Mouse (Mus musculus): ENCODE data around the gene Acsm1. TPM values are rescaled to one million over a fixed set of nuclear protein-coding genes. Genes with fewer than 3 reads are reported as not detected.
A peak's percentile ranks its signal among the peaks of the same experiment; 100 is the strongest.

Gene Acsm1
- total RNA-seq, 1 experiment: not detected

- DNase-seq (ENCODE audit: low read depth, low spot score): peak; percentile 39
- Histone ChIP-seq H3K4me1 (ENCODE audit: control insufficient read depth in 2 of 2, insufficient read depth in 2 of 2, low read length in 2 of 2, poor library complexity in 1 of 2) (no peaks in the 10 kb centered on the region), H3K27ac (ENCODE audit: insufficient read depth, low read depth, low read length, poor library complexity, severe bottlenecking) (no peak overlapping the region), H3K4me3 (ENCODE audit: insufficient read depth in 1 of 2, low read depth in 1 of 2, low read length in 2 of 2, poor library complexity in 1 of 2, severe bottlenecking in 1 of 2) (no peak overlapping the region), H3K9me3 (ENCODE audit: control insufficient read depth, insufficient read depth, low read depth, low read length) (no peaks in the 10 kb centered on the region), H3K36me3 (ENCODE audit: control insufficient read depth, insufficient read depth, low read length, poor library complexity, severe bottlenecking) (no peaks in the 10 kb centered on the region), H3K9ac (ENCODE audit: insufficient read depth, low read depth, low read length, poor library complexity, severe bottlenecking) (no peak overlapping the region)
- in situ Hi-C loops (cut with MboI; ENCODE audit: low sequenced_read_pairs in 2 of 2, unreplicated experiment in 2 of 2): no loop called here
- peak; percentile 53; the same call in 1 of the 2 replicates for TF ChIP-seq ZC3H11A (IDR thresholded peaks at IDR 0.05; ENCODE audit: borderline replicate concordance, low read depth, low read length)
- TF ChIP-seq ZNF384 (IDR thresholded peaks at IDR 0.05; ENCODE audit: low read depth, low read length): no peak
Observed at GRCm38 (mm10) chr7:119673465-119673864, 66.6 kb downstream of the Acsm1 start.

- in situ Hi-C loops (cut with MboI; ENCODE audit: low sequenced_read_pairs in 2 of 2, unreplicated experiment in 2 of 2): no loop called here
- Histone ChIP-seq H3K9me3 (ENCODE audit: control insufficient read depth, insufficient read depth, low read depth, low read length) (no peaks in the 10 kb centered on the region), H3K36me3 (ENCODE audit: control insufficient read depth, insufficient read depth, low read length, poor library complexity, severe bottlenecking) (no peaks in the 10 kb centered on the region), H3K4me1 (ENCODE audit: control insufficient read depth in 2 of 2, insufficient read depth in 2 of 2, low read length in 2 of 2, poor library complexity in 1 of 2) (no peaks in the 10 kb centered on the region), H3K27ac (ENCODE audit: insufficient read depth, low read depth, low read length, poor library complexity, severe bottlenecking) (no peak overlapping the region), H3K4me3 (ENCODE audit: insufficient read depth in 1 of 2, low read depth in 1 of 2, low read length in 2 of 2, poor library complexity in 1 of 2, severe bottlenecking in 1 of 2) (no peak overlapping the region), H3K9ac (ENCODE audit: insufficient read depth, low read depth, low read length, poor library complexity, severe bottlenecking) (no peak overlapping the region)
- TF ChIP-seq ZNF384 (IDR thresholded peaks at IDR 0.05; ENCODE audit: low read depth, low read length): no peak
- TF ChIP-seq CHD2 (IDR thresholded peaks at IDR 0.05; ENCODE audit: low read depth, low read length): no peak
- TF ChIP-seq HCFC1 (IDR thresholded peaks at IDR 0.05; ENCODE audit: borderline replicate concordance, insufficient read depth, low read length): no peak
- no peak for DNase-seq (ENCODE audit: low read depth, low spot score)
Observed at GRCm38 (mm10) chr7:119680107-119680506, 73.3 kb downstream of the Acsm1 start.

DNA sequence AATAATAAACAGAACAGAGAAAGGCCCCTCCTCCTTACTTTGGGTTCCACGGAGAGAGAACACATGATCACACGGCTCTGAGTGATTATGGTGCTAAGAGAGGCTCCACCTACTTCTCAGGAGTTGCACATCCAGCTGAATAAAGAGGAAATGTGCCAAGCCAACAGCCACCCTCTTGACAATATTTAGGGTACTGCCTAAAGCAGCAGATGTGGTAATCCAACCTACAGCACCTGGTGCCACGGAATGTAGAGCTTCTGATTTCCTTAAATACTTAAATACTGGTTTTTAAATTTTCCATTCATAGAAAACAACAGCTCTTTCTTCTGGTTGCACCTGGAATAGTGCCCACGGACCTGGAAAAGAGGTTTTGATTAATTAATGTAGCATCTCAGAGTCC, 75.9 kb downstream of the Acsm1 start:
- no peak overlapping the region for H3K9ac ChIP-seq (ENCODE audit: insufficient read depth, low read depth, low read length, poor library complexity, severe bottlenecking)
- H3K4me3 ChIP-seq (ENCODE audit: insufficient read depth in 1 of 2, low read depth in 1 of 2, low read length in 2 of 2, poor library complexity in 1 of 2, severe bottlenecking in 1 of 2): no peak overlapping the region
- no peak overlapping the region for H3K27ac ChIP-seq (ENCODE audit: insufficient read depth, low read depth, low read length, poor library complexity, severe bottlenecking)
- no peaks in the 10 kb centered on the region for H3K36me3 ChIP-seq (ENCODE audit: control insufficient read depth, insufficient read depth, low read length, poor library complexity, severe bottlenecking)
- DNase-seq (ENCODE audit: low read depth, low spot score): no peak
- TF ChIP-seq CHD2 (IDR thresholded peaks at IDR 0.05; ENCODE audit: low read depth, low read length): no peak
- no peak for TF ChIP-seq MAFK (IDR thresholded peaks at IDR 0.05; ENCODE audit: insufficient read depth, low read depth, low read length)
- TF ChIP-seq ZNF384 (IDR thresholded peaks at IDR 0.05; ENCODE audit: low read depth, low read length): no peak
- TF ChIP-seq HCFC1 (IDR thresholded peaks at IDR 0.05; ENCODE audit: borderline replicate concordance, insufficient read depth, low read length): no peak
- TF ChIP-seq ZC3H11A (IDR thresholded peaks at IDR 0.05; ENCODE audit: borderline replicate concordance, low read depth, low read length): no peak
- H3K4me1 ChIP-seq (ENCODE audit: control insufficient read depth in 2 of 2, insufficient read depth in 2 of 2, low read length in 2 of 2, poor library complexity in 1 of 2): no peaks in the 10 kb centered on the region
- in situ Hi-C loops (cut with MboI; ENCODE audit: low sequenced_read_pairs in 2 of 2, unreplicated experiment in 2 of 2): no loop called here
- H3K9me3 ChIP-seq (ENCODE audit: control insufficient read depth, insufficient read depth, low read depth, low read length): no peaks in the 10 kb centered on the region

DNA sequence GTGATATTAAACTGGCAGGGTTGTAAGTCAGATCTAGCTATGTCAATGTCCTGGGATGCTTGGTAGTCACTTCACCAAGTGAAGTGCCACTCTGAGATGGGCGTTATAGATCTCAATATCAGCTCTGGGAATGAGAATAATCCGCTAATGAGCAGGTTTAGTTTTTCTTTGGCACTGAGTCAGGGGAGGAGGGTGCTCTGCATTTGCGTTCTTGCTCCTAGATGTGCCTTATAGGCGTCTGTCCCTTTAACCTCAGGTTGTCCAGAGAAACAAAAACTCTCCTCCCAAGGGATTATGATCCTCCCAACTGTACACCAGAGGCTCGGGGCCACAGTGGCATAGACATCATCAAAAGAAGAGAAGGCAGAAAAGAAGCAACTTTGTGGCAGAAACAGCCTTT, 82.9 kb downstream of the Acsm1 start, which contains the start of gene Acsm4:
TSS of gene Acsm4 (plus strand) at position 301 of the 400 bp plus-strand sequence.
- Histone ChIP-seq H3K9ac (ENCODE audit: insufficient read depth, low read depth, low read length, poor library complexity, severe bottlenecking) (no peak within 1 kb of the TSS), H3K4me3 (ENCODE audit: insufficient read depth in 1 of 2, low read depth in 1 of 2, low read length in 2 of 2, poor library complexity in 1 of 2, severe bottlenecking in 1 of 2) (no peak within 1 kb of the TSS), H3K27ac (ENCODE audit: insufficient read depth, low read depth, low read length, poor library complexity, severe bottlenecking) (no peak within 1 kb of the TSS), H3K4me1 (ENCODE audit: control insufficient read depth in 2 of 2, insufficient read depth in 2 of 2, low read length in 2 of 2, poor library complexity in 1 of 2) (peaks cover 0 to 2% of the 10 kb centered on the region in 2 experiments; a peak in 1 of 4 replicates), H3K9me3 (ENCODE audit: control insufficient read depth, insufficient read depth, low read depth, low read length) (no peaks in the 10 kb centered on the region), H3K36me3 (ENCODE audit: control insufficient read depth, insufficient read depth, low read length, poor library complexity, severe bottlenecking) (no peaks in the 10 kb centered on the region)
- in situ Hi-C loops (cut with MboI; ENCODE audit: low sequenced_read_pairs in 2 of 2, unreplicated experiment in 2 of 2): no loop called here
- no peak for DNase-seq (ENCODE audit: low read depth, low spot score)
- TF ChIP-seq ZNF384 (IDR thresholded peaks at IDR 0.05; ENCODE audit: low read depth, low read length) (no peak), CHD2 (IDR thresholded peaks at IDR 0.05; ENCODE audit: low read depth, low read length) (no peak), HCFC1 (IDR thresholded peaks at IDR 0.05; ENCODE audit: borderline replicate concordance, insufficient read depth, low read length) (no peak), ZC3H11A (IDR thresholded peaks at IDR 0.05; ENCODE audit: borderline replicate concordance, low read depth, low read length) (no peak), MAFK (IDR thresholded peaks at IDR 0.05; ENCODE audit: insufficient read depth, low read depth, low read length) (no peak)

DNA sequence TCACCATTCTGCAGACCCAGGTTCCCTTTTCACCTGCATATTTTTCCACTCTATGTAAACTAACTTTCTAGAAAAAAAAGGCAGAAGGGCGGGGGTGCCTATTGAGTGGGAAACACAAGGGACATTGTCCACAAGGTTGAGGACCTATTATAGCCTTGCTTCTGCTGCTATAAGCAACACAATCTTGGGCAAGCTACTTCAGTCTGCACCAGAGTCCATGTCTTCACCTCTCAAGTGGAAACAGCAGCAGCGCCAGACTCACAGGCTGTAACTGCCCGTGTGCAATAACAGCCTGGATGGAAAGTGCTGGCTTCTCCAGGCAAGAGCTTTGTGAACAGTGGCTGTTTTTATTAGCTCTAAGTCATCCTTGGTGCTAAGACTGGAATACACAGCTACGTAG, 85.5 kb downstream of the Acsm1 start:
- H3K9me3 ChIP-seq (ENCODE audit: control insufficient read depth, insufficient read depth, low read depth, low read length): no peaks in the 10 kb centered on the region
- no peak for TF ChIP-seq MAFK (IDR thresholded peaks at IDR 0.05; ENCODE audit: insufficient read depth, low read depth, low read length)
- TF ChIP-seq ZC3H11A (IDR thresholded peaks at IDR 0.05; ENCODE audit: borderline replicate concordance, low read depth, low read length): no peak
- no peak for TF ChIP-seq CHD2 (IDR thresholded peaks at IDR 0.05; ENCODE audit: low read depth, low read length)
- no peak for TF ChIP-seq HCFC1 (IDR thresholded peaks at IDR 0.05; ENCODE audit: borderline replicate concordance, insufficient read depth, low read length)
- no peak for TF ChIP-seq ZNF384 (IDR thresholded peaks at IDR 0.05; ENCODE audit: low read depth, low read length)
- no peak overlapping the region for H3K27ac ChIP-seq (ENCODE audit: insufficient read depth, low read depth, low read length, poor library complexity, severe bottlenecking)
- H3K9ac ChIP-seq (ENCODE audit: insufficient read depth, low read depth, low read length, poor library complexity, severe bottlenecking): no peak overlapping the region
- peaks cover 0 to 2% of the 10 kb centered on the region in 2 experiments; a peak in 1 of 4 replicates for H3K4me1 ChIP-seq (ENCODE audit: control insufficient read depth in 2 of 2, insufficient read depth in 2 of 2, low read length in 2 of 2, poor library complexity in 1 of 2)
- no peak for DNase-seq (ENCODE audit: low read depth, low spot score)
- H3K36me3 ChIP-seq (ENCODE audit: control insufficient read depth, insufficient read depth, low read length, poor library complexity, severe bottlenecking): no peaks in the 10 kb centered on the region
- no peak overlapping the region for H3K4me3 ChIP-seq (ENCODE audit: insufficient read depth in 1 of 2, low read depth in 1 of 2, low read length in 2 of 2, poor library complexity in 1 of 2, severe bottlenecking in 1 of 2)
- in situ Hi-C loops (cut with MboI; ENCODE audit: low sequenced_read_pairs in 2 of 2, unreplicated experiment in 2 of 2): no loop called here
